Mouse (Mus musculus) frontal cortex, postnatal 14 days (tissue): ENCODE data around the gene Rps6kc1.
A peak's percentile ranks its signal among the peaks of the same experiment; 100 is the strongest.

ENCODE experiments used
- DNase-seq, 2 experiments: peaks; one replicate each; pipeline ENCODE4 v3.0.0; 2022; ENCODE audit warnings: low spot score in 2 of 2

Gene Rps6kc1

DNA sequence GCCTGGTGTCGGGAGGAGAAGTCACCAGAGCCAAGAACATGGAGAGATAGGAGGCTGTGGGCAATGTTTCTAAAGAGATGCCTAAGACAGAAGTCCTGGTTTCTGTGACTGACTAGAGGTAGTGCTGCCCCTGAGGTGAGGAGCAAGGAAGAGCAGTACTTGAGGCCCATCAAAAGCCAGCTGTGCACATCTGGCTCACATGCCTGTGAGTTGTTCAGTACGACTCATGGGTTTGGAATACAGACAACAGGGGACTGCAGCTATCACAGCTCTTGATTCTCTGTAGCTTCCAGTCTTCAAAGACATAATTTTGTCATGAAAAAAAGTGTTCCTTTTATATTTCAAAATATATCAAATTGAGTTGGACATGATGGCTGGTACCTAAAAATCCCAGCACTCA is 10.5 kb downstream of the Rps6kc1 start:
- DNase-seq = no peak

DNA sequence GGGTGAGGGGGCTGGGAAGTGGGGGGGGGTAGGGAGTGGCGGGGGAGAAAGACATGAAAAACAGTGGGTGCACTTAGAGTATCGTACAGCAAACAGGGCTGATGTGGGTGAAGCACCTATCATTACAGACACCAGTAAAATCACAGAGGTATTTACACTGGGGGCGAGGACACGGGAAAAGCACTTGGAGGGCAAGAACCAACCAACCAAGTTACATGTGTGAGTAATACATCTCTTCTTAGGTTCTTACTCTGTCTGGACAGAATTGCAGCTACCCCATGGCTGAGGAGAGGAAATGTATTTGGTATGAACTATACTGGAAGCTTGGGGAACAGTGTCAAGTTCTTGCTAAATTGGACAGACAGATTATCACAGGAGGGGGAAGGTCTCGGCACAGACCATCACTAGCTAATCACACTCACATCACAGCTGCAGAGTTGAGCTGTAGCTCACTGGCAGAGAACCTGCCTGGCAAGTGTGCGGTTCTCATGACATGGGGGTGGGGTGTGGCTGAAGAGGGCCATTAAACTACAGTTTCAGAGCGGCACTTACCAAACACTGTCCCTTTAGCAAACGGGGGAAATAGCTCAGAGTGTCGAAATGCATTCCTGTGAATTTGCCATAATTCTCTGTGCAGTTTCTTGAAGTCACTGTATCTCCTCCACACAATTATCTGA is 12.5 kb downstream of the Rps6kc1 start:
- DNase-seq = no peak

DNA sequence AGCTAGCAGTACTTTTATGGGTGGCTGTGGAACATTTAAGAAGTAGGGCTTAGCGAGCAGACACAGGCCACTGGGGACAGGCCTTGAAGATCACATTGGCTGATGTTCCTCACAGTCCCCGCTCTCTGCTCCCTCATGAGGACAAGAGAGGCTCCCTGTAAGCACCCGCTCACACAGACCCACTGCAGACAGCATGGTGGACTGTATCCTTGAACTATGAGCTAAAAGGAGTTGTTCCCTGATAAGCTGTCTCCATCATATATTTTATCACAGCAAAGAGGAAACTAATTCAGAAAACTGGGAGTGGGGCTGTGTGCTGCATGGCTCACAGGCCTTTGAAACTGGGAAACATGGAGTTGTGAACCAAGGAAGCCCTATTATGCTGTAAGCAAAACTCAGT is 13.4 kb downstream of the Rps6kc1 start:
- DNase-seq = no peak

DNA sequence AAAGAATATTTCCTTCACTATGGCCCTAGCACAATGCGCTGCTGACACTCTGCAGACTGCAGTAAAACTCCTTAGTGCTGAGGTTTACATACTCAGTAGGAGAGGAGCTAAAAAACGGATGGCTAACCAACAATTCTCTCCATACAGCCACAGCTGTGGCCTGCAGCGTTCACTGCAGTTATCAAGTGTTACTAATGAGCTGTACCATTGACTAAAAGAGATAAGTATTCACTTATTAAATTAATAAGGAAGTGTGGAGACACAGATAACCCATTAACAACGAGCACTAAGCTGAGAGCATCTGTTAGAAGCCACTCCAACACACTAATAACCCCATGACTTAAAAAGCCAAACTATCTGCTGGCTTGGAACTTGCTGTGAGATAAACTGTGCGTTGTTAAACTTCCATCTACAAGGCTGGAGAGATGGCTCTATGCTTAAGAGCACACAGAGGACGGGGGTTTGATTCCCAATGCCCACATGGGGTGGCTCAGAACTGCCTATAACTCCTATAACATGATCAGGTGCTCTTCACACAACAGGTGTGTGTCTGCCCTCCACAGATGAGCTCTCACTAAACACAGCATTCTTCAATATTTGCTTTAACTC is 17.9 kb downstream of the Rps6kc1 start:
- no peak for DNase-seq

DNA sequence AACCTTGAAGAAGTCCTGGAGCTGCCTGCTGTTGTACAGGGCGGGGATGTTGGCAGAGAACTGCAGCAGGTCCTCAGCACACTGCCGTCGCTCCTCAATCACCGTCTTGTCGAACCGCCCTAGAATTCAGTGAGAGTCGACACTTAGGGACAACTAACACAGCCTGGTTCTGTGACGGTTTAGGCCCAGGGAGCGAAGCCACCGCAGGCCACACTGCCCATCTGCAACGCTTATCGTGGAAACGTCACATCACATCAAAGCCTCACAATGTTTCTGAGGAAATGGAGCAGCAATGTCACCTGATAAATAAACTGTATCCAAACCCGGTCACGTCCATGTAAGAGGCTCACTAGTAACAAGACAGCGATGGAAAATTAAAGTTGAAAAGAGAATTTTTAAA is 22.9 kb downstream of the Rps6kc1 start:
- DNase-seq = no peak

DNA sequence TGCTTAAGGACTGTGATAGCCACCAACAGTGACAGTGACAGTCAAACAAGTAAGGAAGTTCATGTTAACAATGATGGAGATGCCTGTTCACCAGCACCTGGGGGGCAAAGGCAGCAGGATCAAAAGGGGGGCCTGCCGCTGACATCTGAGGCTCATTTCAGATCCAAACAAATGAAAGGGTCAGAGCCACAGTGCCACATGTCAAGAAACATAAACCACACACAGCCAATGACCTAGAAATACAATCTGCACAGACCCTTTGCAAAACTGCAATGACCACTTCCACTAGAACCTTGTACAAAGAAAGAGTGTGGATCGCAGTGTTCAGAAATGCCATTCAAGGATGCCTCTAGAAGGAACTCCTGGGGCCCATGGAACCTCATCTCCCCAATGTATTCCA is 23.5 kb downstream of the Rps6kc1 start:
- DNase-seq = no peak

DNA sequence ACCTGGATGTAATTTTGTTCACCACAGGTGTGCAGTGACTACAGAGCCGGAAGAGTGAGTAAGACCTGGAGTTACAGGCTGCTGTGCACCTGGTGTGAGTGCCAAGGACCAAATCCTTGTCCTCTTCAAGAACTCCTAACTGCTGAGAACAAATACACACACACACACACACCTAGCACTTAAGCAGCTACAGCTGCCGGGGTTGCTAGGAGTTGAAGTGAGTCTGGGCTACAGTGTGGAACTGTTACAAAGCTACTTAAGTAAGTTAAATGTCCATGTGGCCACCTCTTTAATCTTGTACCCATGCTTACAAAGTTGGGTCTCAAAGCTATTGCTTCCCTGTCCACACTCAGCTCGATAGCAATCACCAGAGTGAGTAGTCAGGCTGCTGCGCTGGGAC is 25.6 kb downstream of the Rps6kc1 start:
- DNase-seq = no peak

DNA sequence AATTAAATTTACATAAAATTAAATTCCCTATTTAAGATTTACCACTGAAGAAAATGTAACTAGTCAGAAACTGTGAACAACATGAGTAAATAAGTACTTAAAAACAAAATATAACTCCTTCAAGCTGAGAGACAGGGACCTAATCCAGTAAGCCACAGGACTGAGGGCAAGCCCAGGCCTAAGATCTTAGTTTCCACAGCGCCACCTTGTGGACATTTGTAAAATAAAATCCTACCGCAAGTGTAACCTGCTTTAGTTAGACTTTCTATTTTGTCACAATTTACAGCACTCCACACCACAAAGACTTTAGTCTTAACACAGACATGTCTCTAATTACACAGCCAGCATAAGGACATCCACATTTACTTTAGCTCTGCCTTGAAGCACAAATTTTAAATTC is 30.1 kb downstream of the Rps6kc1 start:
- peak in 1 of 2 experiments; percentile 28 for DNase-seq

DNA sequence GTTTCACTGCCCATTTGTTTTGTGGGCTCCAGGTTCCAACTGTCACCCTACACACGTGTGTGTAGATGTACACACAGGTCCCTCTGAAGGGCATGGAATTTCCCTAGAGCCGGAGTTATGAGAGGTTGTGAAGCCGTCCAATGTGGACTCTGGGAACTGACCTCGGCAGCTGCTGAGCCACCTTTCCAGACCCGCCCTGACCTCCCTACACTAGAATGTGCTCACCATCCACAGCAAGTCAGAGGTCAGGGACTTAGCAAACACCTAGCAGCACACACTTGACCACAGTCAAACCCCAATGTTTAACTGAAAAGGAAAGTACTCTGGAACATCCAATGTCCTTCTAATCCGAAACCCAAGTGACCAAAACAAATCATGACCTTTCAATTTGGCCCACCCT is 30.9 kb downstream of the Rps6kc1 start:
- no peak for DNase-seq

DNA sequence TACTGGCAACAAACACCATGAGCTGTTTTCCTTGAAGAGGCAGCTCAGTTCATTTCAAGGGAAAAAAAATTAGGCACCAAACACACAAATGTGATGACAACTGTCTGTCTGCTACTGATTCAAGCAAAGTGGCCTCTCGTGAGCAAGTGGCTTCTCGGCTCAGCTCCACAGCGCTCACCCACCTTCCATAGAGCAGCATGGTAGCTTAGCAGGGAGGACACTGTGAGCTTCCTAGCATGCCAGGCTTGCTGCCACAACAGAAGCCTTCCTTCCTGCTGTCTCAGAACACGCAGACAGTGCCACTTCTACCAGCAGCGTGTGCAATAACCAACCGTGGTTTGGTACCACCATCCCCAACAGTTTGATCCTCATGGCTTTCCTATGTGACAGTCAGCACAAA is 35.8 kb downstream of the Rps6kc1 start:
- DNase-seq = no peak

DNA sequence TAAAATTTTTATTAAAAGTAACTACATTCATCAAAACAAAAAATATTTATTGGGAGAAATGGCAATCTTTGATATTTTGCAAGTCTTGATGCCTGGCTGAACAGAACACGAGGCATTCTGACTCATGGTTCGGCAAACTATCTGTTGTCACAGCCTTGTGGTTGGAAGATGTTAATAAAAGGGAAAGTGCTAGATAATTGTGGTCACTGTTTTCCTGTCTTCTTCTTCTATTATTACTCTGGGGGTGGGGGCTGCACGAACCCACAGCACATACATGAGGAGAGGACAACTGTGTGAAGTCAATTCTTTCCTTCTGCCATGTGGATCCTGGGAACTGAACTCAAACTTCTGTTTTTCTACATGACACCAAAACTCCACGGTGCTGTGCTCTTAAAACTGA is 36.5 kb downstream of the Rps6kc1 start:
- DNase-seq = no peak

DNA sequence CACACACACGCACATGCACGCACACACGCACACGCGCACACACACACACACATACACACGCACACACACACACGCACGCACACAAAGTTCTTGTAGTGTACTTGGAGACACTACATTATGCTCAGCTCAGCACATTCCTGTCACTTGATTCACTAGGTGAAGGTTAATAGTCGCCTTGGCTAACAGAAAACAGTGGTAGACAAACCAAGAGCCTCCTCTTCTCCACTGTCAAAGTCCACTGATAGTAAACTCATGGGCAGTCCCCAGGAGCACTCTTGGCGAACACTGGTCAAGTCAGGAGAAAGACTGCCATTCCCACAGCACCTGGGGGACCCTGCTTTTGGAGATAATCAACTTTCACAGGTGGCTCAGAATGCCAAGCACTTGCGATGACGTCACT is 40.5 kb downstream of the Rps6kc1 start:
- DNase-seq = no peak

DNA sequence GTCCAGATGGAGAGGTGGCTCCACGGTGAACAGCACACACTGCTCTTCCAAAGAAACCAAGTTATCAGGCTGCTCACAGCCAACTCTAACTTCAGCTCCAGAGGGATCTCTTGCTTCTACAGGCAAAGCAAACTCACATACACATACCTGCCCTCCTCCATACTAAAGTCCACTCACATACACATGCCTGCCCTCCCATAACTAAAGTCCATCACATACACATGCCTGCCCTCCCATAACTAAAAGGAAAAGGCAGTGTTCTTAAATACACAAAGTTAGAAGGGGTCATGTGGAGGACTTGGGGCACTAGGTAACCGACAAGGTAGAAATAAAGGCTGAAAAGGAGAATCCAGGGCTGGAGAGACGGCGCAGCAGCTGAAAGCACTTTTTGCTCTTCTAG is 41.6 kb downstream of the Rps6kc1 start:
- DNase-seq = no peak

DNA sequence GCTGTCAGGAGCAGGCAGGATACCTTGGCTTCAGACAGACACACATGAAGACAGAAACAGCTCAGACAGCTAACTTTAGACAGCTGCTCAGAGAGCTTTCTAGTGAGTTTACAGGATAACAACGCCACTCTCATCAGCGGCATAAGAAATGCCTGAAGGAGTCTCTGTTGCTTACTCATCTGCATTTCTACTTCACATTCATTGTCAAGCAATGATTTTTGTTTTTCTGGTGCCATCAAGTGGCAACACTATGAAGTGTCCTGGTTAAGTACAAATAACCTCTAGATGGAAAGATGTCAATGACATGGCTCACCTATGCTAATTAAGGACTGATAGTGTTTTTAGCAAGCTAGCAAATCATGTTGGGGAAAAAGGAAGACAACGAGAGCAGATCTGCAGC is 42.8 kb downstream of the Rps6kc1 start:
- DNase-seq = no peak

DNA sequence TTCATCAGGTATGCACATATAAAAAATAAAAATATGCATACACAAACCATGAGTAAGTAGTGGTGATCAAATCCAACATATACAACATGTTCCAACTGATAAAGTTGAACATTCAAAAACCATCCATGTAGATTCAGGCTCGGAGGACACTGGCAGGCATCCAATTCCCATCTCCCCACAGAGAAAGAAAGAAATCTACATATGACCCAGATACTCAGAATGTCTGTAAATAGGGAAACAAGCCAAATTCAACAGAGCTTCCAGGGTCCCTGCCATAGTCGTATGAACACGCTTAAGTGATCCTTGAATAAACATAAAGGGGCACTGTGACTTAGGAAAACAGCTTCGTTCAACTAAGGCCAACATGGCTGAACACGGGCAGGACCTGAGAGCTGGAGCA is 49.9 kb downstream of the Rps6kc1 start:
- DNase-seq = no peak

DNA sequence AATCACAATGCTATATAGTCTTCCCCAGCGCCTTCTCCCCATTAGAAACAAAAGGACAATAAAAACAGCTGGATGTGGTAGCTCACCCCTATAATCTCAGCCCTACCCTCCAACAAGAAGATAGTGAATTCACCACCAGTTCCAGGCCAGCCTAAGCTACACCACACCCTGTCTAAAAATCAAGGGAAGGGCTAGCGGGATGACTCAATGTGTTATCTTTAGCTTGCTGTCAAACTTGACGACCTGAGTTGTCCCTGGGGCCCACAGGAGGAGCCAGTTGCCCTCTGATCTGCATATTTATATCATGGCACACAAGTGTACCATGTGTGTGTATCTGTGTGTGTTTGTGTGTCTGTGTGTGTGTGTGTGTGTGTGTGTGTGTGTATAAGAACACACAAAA is 57.1 kb downstream of the Rps6kc1 start:
- DNase-seq = no peak

DNA sequence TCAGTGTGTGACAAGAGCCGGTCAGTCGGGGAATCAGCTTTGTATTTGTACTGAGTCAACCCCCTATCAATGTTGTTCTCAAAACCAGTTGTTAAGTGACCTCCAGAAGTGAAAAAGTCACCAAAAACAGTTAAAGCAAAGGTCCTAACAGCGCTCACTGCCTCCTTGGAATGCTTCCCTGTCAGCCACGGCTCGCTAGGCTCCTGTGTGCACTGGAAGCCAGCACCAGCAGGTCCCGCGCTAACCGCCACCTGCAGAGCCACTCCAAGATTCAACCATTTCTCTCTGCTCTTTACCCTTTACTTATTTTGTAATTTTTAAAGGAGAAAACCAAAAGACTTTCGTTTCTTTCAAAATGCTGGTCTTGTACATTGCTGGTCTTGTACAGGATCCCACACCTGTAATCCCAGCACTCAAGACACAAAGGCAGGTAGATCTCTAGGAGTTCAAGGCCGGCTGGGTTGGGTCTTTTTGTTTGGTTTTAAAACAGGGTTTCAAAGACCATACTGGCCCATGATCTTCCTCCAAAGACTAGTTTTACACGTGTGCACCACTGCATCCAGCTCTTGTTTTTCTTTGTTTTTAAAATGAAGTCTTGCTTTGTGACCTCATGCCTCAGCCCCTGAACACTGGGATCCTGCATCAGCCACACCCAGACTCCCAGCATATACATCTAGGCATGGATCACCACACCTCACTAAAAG is 62.3 kb downstream of the Rps6kc1 start:
- DNase-seq = no peak

DNA sequence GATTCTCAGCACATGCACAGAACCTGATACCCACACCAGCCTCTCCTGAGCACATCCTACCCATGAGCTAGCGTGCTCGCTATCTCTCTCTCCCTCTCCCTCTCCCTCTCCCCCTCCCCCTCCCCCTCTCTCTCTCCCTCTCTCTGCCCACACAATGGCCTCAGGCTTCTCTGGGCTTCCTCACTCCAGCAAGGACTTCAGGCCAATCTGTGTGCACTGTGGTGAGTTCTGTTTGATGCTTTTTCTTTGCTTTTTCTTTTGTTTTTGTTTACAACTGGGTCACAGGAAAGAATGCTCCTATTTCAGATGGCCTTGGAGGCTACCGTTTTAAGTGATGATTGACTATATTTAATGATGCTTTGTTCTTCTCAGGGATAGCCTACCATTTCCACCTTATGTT is 62.9 kb downstream of the Rps6kc1 start:
- DNase-seq = no peak

DNA sequence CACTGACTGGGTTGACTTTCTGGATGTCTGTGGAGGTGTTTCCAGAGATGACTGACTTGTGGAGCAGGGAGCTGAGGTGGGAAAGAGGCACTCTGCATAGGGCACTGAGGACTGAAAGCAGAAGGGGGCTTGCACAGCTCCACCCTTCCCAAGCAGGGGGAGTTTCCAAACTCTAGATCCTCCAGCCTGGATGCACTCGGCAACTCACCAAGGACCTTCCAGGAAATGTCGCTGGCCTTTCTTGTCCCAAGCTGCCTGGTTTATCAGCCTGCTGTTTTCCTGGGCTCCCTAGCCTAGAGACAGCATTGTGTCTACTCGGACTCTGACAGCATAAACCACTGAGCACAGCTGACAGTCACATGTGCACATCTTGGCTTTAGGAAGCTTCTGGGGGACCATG is 64.6 kb downstream of the Rps6kc1 start:
- no peak for DNase-seq

DNA sequence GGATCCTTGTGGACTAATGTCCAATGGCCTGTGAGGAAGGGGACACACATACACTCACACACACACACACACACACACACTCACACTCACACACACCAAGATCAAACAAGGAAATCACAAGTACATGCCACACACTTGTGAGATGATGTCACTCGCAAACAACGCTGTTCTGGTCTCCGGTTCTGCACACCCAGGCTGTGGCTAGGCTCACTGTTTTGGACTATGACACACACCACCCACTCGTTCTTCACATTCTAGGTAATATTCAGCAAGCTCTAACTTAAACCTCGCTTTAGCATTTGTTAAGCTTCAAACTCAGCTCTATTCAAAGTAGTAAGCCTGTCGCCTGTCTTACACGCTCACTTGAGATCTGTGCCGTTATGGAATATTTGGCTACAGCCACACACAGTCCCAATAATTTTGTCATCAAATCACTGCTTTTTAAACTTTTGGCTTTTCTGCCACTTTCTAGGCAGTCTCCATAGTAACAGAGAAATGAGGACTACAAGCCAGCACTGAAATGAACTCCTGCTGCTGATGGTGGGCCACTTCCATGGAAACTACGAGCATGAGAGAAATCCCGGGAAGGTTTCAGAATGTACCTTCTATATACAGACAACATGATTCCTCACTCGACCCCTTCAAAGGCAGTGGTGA is 65.4 kb downstream of the Rps6kc1 start:
- DNase-seq = no peak

DNA sequence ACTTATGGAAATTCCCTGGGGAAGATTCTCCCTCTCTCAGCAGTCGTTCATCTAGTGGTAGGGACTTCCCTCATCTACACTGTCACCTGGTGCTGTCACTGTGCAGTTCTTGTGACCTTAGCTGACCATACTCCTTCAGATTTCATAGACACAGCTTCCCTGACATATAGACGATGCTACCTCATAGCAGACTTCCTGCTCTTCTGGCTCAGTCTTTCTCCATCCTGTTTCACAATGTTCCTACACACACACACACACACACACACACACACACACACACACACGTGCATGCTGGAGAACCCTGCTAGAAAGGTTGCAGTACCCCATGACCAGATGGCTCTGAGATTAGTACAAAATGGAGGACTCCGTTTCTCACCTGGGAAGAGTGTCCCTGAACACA is 66.2 kb downstream of the Rps6kc1 start:
- no peak for DNase-seq

DNA sequence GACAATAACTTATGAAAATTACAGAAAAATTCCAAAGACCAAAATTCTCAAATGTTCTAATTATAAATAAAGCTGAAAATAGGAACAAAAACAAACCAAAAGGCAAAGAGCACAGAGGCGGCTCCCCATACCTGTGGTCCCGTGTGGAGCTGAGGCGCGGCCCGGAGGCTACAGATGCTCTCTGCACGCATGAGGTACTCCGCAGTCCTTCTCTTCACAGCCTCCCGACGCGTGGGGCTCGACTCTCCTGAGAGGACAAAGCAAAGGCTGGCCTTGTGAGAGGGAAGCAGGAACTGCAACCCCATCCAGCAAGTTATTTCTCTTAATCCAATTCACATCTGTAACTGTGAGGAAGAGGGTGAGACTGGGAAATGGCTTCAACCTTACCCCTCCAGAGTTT is 67.2 kb downstream of the Rps6kc1 start:
- no peak for DNase-seq

DNA sequence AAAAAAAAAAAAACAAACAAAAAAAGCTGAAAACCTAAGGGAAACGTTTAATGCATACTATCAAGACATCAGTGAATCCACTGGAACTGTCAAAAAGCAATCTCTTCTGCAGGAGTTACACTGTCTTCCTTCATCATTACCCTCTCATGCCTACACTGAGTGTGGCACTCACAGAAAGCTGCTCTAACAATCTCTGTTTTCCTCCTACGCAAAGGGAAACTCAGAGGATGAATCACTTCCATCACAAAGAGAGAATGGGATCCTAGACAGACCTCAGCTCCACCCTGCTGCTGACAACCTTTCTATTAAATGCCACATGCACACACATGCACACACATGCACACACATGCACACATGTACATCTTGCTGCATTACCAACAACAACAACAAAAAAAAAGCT is 75.5 kb downstream of the Rps6kc1 start:
- no peak for DNase-seq
